Mouse (Mus musculus) NIH3T3 (cell line): ENCODE results near the gene Vmn1r137.
"Not testable (repeated sequence)": the region's sequence is repeated elsewhere in the genome, so short reads cannot be mapped to it uniquely, and the experiment has no call there.

ENCODE experiments used
- DNase-seq: peaks from one replicate; pipeline ENCODE4 v3.0.0-alpha.2; 2012; ENCODE audit warnings: low read depth

Gene Vmn1r137

DNA sequence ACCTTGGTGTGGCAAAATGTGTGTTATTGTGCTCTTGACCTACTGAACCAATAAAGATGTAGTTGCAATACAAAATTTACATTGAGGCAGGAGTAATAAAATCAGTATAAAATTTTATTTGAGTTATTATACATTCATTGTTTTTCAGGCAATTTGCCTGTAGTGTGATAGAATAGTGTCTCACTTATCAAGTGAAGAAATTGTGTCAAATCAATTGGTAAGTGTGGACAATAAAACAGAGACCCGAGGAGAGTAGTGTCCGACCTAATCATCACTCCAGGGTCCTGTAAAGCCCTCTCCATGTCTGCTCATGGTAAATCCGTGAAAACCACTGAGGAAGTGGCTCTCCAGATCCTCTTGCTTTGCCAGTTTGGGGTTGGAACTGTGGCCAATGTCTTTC is at the start of gene Vmn1r137:
Gene Vmn1r137, plus strand, starts transcription at position 301 of the 400 bp plus-strand sequence.
- not testable (repeated sequence) for DNase-seq

DNA sequence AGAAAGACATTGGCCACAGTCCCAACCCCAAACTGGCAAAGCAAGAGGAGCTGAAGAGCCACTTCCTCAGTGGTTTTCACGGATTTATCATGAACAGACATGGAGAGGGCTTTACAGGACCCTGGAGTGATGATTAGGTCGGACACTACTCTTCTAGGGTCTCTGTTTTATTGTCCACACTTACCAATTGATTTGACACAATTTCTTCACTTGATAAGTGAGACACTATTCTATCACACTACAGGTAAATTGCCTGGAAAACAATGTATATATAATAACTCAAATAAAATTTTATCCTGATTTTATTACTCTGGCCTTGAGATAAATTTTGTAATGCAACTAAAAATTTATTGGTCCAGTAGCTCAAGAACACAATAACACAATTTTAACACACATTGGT is 34.4 kb downstream of the Vmn1r137 start, which contains the start of gene Vmn1r138:
Gene Vmn1r138, minus strand, starts transcription at position 101 of the 400 bp plus-strand sequence.
- DNase-seq = not testable (repeated sequence)
